Mouse (Mus musculus): ENCODE measurements around the gene Rbm47.

The Rbm47 gene

DNA sequence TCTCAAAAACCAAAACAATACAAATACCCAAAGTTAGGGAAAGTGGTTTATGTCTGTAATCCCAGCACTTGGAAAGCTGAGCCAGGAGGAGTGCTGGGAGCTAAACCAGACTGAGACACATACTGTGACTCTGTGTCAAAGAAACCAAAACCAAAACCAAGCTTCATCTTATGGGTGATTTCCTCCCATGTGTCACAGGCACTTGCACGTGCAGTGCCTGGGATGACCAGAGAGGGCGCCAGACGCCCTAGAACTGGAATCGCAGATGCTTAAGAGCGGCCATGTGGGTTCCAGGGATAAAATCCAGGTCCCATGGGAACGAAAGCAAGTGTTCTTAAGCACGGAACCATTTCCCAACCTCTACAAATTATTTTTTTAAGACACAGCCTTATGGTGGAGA lies 89.6 kb downstream of the Rbm47 start:
- peak; percentile 73 for DNase-seq

DNA sequence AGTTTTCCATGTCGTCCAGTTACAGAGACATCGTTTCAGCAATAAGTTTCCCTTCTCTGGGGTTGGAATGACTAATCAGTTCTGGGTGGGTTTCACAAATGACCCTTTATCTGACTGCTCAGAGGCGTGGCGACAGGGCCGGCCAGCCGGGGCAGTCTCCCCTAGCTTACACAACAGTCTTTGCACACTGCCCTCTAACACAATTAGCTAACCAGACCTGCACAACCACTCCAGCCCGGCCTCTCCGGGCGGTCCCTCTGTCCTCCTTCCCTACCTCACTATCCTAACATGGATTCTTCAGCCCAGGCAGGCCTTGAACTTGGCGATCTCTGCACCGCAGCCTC lies 90.7 kb downstream of the Rbm47 start:
- DNase-seq: peak; percentile 61

DNA sequence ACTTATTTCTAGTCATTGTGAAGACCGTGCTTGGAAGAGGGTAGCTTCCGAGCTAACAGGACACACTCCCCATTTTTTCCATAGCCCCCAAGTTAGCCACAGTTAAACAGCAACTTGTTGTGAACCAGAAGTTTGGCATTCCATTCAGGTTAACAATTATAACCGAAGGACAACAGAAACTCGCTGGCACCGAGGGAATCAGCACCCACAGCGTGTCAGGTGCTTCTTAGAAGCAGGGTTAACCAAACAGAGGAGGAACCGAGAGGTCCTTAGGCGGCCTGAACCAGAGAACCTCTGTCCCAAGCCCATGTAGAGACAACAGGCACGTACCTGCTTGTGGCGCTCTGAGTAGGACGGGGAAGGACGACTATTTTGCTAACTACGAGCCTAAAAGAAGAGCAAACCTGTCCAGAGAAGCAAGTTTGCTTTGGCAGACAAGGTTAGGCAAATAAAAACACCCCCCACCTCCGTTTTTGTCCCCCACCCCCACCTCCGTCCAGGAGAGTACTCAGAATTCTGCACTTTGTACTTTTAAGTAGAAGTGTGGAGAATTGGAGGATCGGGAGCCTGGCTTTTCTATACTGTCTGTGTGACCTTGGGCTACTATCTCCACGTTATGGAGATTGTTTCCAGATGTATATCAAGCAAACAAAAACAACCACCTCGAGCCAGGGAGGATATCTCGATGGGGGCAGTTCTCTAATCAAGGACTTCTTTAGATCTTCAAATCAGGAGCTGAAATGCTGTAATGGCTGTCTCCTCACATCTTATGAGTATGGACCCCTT lies 91.3 kb downstream of the Rbm47 start:
- DNase-seq: peak; percentile 74

DNA sequence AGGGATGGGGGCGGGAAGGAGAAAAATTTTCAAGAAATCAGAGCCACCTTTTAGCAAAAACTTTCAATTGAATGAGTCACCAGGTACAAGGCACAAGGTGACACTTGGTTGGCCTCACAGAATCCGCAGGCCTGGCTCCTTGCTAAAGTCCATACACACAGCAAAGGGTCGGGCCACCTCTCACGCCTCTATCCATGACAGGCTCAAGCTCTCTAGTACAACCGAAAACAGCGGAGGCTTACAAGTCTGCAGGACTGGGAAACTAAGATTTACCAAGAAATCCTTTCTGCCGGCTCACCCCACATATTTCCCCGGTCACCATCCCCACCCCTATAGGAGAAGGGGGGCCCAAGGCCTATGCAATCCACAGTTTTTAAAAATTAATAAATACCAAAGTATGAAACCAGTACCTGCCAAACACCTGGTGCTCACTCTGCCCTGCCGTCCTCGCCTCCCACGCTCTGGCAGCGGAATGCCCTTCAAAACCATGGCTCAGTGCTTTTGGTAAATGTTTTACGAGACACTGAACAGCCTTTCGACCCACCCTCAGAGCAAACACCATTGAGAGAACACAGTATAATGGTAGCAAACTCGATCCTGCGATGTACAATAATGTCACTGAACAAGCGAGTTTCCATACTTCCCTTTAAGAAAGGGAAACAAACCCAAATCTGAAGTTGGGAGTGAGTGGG lies 92.2 kb downstream of the Rbm47 start:
- DNase-seq: peak; percentile 81

DNA sequence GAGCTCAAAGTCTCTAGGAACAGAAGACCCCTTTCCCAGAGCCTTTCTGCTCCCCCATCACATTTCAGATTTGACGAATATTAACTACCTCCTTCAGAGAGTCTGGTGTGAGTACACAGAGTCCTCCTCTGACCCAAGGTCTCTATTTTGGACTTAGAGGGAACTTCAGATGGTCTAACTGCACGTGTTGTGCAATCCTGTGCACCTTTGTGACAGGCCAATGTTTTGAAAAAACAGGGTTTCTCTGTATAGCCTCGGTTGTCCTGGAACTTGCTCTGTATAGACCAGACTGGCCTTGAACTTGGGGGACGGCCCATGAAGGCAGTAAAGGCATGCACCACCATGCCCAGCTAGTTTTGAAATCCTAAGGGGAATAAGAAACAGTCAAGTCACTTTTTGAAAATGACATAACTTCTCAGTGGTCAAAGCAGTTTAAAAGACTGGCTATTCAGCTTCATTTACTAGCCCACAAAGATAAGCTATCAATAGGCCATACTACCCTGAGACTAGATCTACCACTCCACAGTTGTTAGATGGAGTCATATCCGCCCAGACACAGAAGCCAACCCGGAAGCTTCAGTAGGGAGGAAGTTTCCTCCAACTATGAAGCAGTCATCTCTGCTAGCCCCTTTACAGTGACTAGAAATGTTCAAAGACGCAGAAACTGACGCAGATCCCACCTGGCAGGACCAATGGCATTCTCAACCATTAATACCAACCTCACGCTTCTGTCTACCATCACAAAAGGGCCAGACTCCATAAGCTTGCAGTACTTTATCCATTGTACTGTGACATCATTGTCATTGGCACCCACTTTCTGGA lies 93.3 kb downstream of the Rbm47 start:
- no peak for DNase-seq

DNA sequence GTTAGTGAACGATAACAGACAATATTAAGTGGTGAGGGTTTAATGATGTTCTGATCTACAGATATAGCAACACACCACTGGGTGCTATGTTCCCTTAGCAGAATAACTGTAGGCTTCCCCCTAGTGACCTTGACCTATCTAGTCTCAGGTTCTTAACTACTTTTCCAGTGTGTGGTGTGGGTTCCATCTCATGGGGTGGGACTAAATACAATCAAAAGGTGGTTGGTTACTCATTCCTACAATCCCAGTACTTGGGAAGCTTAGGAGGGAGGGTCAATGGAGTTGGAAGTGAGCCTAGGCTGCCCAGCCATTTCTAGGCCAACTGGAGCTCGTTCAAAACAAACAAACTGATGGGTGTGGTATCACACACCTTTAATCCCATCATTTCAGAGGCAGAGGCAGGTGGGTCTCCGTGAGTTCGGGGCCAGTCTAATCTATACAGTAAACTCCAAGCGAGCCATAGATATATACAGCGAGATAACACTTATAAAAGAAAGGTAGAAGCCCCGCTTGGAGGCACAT lies 94.4 kb downstream of the Rbm47 start:
- DNase-seq: no peak

DNA sequence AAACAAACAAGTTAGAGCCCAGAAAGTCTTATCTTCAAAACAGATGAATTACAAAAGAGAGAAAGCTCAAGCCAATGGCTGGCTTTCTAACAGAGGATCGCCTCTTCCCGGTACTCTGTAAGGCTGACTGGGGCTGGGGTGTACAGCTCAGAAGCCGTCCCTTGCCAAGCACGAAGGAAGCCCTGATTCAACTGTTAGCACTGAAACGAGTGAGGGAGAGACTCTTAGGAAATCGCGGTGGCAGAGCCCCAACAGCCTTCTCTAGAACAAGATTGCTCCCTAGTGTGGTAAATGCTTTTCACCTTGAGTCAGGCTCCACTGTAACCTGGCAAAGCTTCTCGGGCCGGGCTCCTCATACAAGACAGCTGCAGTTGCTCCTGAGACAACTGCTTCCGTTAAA lies 95.5 kb downstream of the Rbm47 start:
- peak; percentile 69 for DNase-seq

DNA sequence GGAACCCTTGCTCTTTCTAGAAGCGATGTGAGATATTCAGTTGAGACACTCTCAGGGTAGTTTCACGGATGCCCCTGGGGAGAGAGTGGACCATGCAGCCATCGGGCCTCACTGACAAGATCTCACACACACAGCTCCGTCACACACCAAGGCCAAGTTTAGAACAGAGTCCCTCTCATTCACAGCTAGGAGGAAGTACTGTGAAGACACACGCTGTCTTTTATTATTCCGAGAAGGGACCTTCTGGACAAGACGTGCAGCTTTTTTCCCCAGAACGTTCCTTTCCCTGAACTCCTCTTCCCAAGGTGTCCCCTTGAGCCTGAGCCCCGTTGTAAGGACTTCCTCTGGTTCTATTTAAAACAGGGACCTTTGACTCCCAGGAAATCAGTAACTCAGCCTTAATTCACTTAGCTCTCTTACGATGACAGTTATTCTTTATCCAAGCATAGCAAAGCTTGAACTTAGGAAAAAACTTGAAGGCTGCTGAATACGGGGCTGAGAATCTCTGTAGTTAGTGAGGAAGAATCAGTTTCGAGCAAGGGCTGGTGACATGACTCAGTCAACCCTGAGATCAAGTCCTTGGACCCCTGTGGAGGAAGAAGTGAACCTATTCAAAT lies 96.1 kb downstream of the Rbm47 start:
- no peak for DNase-seq

DNA sequence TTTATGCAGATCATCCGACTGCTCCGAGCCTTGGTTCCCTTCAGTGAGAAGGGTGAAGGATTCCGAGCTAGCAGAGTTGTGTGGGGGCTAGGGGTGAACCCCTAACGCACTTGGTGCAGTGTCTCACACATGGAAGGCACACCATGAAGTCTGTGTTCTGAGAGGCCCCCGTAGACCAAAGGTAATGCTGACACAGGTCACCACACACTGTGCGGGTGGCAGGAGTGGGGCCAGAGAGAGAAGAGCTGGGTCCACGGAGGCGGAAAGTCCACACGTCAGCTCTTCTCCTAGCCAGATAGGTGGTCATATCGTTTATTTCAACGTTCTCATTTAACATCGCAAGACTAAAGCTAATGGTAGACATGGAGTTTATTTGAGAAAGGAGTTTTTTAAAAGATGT lies 97.0 kb downstream of the Rbm47 start:
- DNase-seq: no peak

DNA sequence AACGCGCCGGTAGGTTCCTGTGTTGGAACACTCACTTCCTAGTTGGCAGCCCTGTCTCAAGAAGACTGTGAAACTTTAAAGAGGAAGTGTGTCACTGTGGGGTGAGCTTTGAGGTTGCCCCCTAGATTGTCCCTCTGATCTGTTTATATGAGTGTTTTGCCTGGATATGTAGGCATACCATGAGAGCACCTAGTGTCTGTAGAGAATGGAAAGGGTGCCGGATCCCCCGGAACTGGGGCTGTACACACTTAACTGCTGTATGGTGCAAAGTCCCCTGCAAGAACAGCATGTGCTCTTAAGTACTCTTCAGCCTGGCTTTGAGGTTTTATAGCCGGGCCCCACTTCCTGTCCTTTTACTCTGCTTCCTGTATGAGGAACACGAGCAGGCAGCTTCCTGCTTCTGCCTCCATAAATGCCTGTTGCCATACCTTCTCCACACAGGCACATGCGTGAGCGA lies 97.9 kb downstream of the Rbm47 start:
- no peak for DNase-seq

DNA sequence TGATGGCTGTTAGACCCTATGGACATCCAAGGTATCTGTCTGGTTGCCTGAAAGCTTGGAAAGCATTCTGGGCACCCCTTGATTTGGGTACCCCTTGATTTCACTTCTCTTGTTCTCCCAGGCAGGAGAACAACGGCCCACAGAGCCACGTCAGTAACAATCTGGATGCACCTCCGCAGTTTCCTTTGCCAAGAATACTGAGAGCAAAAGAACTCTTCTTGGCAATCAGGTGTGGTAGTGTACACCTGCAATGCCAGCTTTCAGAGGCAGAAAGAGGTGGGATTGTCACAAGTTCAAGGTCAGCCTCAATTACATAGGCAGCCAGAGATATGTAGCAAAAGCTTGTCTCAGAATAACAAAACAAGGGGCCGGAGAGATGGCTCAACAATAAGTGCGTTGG lies 98.7 kb downstream of the Rbm47 start:
- no peak for DNase-seq

DNA sequence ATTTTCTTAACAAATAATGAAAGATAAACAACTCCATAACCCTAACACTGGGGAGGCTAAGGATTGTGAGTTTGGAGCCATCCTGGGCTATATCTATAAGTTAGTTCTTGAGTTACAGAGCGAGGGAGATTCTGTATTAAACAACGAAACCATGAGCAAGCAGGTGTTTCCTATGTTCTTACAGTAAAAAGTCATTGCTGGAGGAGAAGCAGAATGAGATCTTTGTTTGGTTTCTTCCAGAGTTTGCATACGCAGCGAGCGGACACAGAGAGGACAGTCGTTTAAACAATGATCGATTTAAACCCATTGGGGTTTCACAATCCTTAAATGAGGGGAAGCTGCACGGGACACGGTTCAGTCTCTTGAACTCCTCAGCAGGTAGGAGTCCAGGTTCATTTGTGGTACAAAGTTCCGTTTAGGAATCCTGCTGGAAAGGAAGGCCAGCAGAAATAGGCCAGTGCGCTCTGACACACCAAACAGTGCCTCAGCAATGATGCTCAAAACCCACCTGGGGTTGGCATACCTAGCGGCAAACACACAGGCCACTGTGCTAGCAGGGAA lies 99.2 kb downstream of the Rbm47 start:
- DNase-seq: no peak

DNA sequence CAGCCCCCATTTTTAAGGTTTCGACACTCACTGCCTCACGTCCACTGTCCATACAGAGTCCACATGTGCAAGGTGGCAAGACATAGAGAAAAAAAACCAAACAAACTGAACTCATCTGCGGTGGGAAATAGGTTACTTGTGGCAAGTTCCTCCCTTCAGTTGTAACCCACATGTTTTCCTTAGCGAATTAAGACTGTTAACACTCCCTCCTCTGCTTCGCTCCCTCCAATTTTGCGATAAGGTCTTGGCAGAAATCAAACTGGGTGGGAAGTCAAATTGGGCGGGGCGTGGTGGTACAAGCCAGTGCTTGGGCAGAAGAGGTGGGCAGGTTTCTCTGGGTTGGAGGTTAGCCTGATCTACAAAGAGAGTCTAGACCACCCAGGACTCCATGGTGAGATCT lies 101.2 kb downstream of the Rbm47 start:
- no peak for DNase-seq

DNA sequence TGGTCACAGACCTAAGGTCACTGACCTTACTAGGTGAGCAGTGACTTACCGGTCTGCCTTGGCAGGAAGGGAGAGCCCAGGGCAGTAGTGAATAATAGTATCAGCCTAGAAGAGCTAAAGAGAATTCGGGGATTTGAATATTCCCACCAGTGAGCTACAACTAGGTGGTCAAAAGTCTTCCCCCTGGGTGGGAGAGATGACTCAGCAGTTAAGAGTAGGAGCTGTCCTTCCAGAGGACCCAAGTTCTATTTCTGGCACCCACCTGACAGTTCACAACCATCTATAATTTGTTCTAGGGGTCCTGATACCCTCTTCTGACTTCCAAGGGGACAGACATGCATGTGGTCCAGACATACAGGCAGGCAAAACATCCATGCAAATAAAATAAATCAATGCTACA lies 102.6 kb downstream of the Rbm47 start:
- no peak for DNase-seq

DNA sequence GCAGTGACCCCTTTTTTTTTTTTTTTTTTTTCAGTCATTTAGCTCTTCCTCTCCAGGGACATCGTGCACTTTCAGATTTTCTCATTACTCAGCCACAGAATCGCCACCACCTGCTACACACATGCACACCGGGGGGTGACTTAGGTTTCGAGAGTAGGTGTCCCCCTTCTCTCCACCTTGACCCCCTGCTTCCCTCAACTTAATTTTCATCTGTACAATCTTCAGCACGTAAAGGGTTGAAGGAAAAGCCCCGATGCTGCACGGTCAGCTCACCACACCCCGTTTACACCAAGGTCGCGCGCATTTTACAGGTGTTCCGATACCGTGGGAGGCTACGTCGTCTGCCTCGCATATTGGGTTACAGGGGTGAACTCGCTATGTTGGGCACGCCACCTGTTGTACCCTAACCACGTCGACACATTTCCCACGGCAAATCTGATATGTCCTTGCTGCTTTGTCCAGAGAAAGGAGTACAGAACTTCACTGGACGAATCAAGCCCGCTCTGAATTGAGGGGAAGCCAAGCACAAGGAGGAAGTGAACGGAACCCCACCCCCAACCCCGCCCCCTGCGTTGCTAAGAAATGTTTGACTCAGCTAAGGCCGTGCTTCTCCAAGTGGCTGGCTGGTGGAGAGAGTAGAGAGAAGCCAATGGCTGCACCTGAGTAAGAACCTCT lies 103.3 kb downstream of the Rbm47 start:
- peak; percentile 69 for DNase-seq

DNA sequence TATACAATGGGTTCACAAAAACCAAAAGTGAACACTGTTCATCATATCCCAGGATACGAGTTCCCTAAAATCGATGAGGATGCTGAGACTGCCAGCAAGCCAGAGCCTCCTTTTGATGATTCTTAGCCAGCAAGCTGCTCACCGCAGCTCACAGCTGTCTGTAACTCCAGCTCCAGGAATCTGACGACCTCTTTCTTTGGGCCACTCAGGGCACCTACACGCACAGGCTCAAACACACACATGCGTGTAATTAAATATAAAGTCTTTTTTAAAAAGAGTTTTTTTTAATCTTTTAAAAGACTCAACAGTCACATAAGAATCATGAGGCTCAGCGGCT lies 103.8 kb downstream of the Rbm47 start:
- DNase-seq: no peak

DNA sequence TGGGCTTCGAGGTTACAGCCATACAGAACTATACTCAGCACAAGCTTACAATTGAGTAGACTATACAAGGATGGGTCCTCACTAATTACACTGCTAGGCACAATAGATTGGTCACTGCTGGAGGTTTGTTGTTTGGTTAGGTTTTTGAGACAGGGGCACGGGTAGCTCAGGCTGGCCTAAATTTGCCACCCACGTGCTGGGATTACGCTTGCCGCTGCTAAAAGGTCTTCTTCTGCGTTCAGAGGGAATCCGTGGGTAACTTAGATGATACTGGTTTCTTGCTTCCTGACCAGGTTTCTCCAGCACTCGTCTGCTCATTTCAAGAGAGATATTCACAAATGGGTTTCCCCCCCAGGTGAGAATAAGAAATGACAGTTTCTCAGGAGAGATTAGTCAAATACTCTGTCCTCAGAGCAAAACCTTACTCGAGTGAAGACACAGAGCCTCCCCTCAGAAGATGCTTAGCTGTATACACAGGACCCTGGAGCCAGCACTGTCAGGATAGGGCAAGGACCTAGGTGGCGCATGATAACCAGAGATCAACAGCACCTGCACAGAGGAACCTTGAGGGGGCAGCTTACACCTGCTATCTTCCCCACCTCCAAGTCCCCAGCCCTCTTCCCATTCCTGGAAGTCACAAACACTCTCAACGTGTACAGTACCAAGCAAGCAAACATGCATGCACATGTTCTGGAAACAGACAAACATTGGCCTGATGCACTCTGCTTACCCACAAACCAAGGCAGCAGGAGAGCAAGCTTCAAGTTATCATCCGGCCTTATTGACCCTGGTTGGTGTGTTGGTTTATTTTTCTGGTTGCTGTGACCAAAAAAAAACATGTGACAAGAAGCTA lies 104.6 kb downstream of the Rbm47 start:
- no peak for DNase-seq

DNA sequence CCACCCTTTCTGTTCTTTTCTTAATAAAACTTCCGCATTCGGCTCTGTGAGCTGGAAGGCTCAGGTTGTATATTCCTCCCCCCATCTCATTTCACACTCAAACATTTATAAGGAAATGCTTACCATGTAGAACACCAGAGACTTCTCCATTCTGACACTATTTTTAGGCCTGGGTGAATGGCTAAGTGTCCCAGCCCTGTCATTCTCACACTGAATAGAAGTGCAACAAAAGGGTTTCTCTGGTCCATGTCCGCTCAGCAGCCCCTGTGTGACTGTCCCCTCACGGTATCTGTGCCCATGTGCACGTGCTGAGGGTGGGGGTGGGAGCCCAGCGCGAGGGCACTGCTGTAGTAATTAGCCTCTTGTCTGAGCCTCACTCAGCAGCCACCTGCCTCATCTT lies 105.7 kb downstream of the Rbm47 start:
- DNase-seq: no peak

DNA sequence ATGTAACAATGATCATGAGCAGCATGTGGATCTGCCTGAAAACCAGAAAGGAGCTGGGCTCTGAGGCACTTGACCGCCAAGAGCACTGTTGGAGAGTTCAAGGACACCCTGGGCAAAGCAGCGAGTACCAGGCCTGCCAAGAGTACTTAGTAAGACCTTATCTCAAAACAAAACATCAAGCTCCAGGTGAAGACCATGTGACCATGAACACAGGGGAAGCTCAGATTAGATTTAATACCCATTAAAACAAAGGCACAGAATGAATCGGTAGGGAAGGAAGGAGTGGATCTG lies 110.0 kb downstream of the Rbm47 start:
- DNase-seq: no peak

DNA sequence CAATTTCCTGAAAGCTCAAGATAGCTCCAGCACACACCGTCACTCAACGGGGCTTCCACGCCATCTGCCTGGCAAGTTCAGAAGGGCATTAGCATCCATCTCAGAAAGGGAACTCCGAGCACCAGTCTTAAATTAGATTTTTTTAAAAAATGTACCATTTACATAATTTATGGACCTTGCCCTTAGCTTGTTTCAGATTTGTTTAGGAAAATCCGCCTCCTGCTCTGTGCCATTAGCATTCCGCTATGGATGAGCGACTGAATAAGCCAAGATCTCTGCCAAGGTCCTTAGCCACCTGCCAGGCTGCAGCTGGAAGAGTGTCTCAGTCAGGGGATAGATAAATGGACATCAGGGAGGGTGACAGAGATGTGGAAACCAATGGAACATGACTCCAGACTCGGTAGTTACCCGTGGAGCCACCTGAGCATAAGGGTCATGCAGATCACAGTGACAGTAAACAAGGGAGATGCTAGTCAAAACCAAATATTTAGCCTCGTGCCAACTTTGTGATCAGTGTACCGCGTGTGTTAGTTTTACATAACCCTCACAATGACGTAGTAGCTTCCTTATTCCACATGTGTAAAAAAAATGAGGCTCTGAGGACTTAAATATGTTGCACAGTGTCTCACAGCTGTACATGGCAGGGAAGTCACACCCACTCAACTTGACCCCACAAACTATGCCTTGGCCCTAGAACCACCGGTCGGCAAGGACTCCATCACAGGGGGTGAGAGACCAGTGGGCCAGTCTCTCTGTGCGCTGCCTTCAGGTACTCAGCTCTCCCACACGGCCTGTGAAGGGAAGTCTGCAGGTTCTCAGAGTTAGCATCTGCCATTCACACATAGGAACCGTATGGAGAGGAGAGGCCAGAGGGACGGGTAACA lies 110.6 kb downstream of the Rbm47 start:
- DNase-seq: peak; percentile 47

DNA sequence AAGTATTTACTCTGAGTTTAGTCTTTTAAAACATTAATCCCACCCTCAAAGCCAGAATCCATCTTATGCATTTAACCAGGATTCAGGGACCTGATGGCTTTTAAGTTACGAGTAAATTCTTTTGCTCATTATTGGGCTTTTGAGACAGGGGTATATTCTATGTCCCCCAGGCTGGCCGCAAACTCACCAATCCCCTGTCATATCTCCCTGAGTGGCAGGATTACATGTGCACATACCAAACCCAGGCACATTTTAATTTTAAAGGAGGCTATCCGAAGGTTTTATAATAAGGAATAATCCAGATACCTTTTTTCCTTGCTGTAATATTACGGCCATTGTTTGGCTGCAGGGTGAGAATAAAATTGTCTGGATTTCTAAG lies 111.3 kb downstream of the Rbm47 start:
- no peak for DNase-seq
